Mouse (Mus musculus) adrenal gland, postnatal 14 days (tissue): ENCODE measurements around the gene Ipo5. TPM values are rescaled to one million over a fixed set of nuclear protein-coding genes. Genes with fewer than 3 reads are reported as not detected.
A peak's percentile ranks its signal among the peaks of the same experiment; 100 is the strongest.

Source experiments
- DNase-seq: peaks from one replicate; pipeline ENCODE4 v3.0.0; 2021; ENCODE audit warnings: mixed read lengths
- long read RNA-seq, 2 experiments: library from polyadenylated mRNA; stranded (forward); transcript quantifications; one replicate each; pipeline ENCODE4 v2.0.0; 2021
- total RNA-seq: library from RNA; stranded (reverse); gene quantifications from 2 replicates; pipeline ENCODE4 v1.2.3, GENCODE M21; 2021

The Ipo5 gene
- total RNA-seq, result 70.5 and 77.0 TPM in 2 replicates
- long read RNA-seq, experiment 1, full-length matches to known transcripts, result 26 of 42 reads
- long read RNA-seq, experiment 1, partial matches to known transcripts, result 13 of 42 reads
- long read RNA-seq, experiment 1, other reads (novel, unspliced or antisense), result 3 of 42 reads
- long read RNA-seq, experiment 2, full-length matches to known transcripts, result 11 of 26 reads
- long read RNA-seq, experiment 2, partial matches to known transcripts, result 8 of 26 reads
- long read RNA-seq, experiment 2, other reads (novel, unspliced or antisense), result 7 of 26 reads

GRCm38 (mm10) chr14:120910733-120911324 is at the start of gene Ipo5:
Gene Ipo5 (plus strand): TSS chr14:120911224.
- peak; percentile 98 for DNase-seq

GRCm38 (mm10) chr14:120863205-120863604 is 47.8 kb upstream of the Ipo5 start:
- DNase-seq, result no peak

- no peak for DNase-seq
Measured at GRCm38 (mm10) chr14:120864896-120865295, 46.1 kb upstream of the Ipo5 start.

- no peak for DNase-seq
Measured at GRCm38 (mm10) chr14:120866573-120866972, 44.5 kb upstream of the Ipo5 start.

- DNase-seq, result no peak
Measured at GRCm38 (mm10) chr14:120867121-120867520, 43.9 kb upstream of the Ipo5 start.

GRCm38 (mm10) chr14:120868494-120868893 is 42.5 kb upstream of the Ipo5 start:
- DNase-seq, result peak; percentile 65

GRCm38 (mm10) chr14:120870736-120871135 is 40.3 kb upstream of the Ipo5 start:
- no peak for DNase-seq

- DNase-seq, result no peak
Measured at GRCm38 (mm10) chr14:120874397-120874796, 36.6 kb upstream of the Ipo5 start.

GRCm38 (mm10) chr14:120875144-120875543 is 35.9 kb upstream of the Ipo5 start:
- DNase-seq, result peak; percentile 59

GRCm38 (mm10) chr14:120875811-120876388 is 35.1 kb upstream of the Ipo5 start:
- no peak for DNase-seq

GRCm38 (mm10) chr14:120877147-120877546 is 33.9 kb upstream of the Ipo5 start:
- no peak for DNase-seq

- no peak for DNase-seq
Measured at GRCm38 (mm10) chr14:120879026-120879425, 32.0 kb upstream of the Ipo5 start.

GRCm38 (mm10) chr14:120880601-120881000 is 30.4 kb upstream of the Ipo5 start:
- no peak for DNase-seq

- DNase-seq, result no peak
Measured at GRCm38 (mm10) chr14:120881054-120881453, 30.0 kb upstream of the Ipo5 start.

- no peak for DNase-seq
Measured at GRCm38 (mm10) chr14:120888681-120889080, 22.3 kb upstream of the Ipo5 start.

GRCm38 (mm10) chr14:120892369-120892768 is 18.7 kb upstream of the Ipo5 start:
- DNase-seq, result no peak

- no peak for DNase-seq
Measured at GRCm38 (mm10) chr14:120896613-120897012, 14.4 kb upstream of the Ipo5 start.

- DNase-seq, result no peak
Measured at GRCm38 (mm10) chr14:120898876-120899275, 12.1 kb upstream of the Ipo5 start.

- DNase-seq, result peak; percentile 90
Measured at GRCm38 (mm10) chr14:120909396-120909795, 1.6 kb upstream of the Ipo5 start.

GRCm38 (mm10) chr14:120910320-120910719 is 704 bp upstream of the Ipo5 start:
- peak; percentile 71 for DNase-seq

- peak; percentile 75 for DNase-seq
Measured at GRCm38 (mm10) chr14:120911388-120911901, 421 bp downstream of the Ipo5 start.

- DNase-seq, result no peak
Measured at GRCm38 (mm10) chr14:120912090-120912710, 1.2 kb downstream of the Ipo5 start.

- DNase-seq, result no peak
Measured at GRCm38 (mm10) chr14:120912916-120913315, 1.9 kb downstream of the Ipo5 start.
